Mouse (Mus musculus) olfactory bulb, adult 2 months (tissue): ENCODE data around the gene Bend7.

Source experiments
- CTCF ChIP-seq: fragments of 200-500 bp; IDR thresholded peaks from 2 replicates; pipeline ENCODE4 v1.5.1; 2012; ENCODE audit warnings: low read depth, mild to moderate bottlenecking, low read length, moderate library complexity; ENCODE audit not compliant: insufficient read depth
- POLR2A ChIP-seq: fragments of 200-500 bp; IDR thresholded peaks from 2 replicates; pipeline ENCODE4 v1.6.1; 2012; ENCODE audit warnings: mild to moderate bottlenecking, low read depth, low read length, moderate library complexity; ENCODE audit not compliant: insufficient read depth

GRCm38 (mm10) chr2:4669701-4670100 is 47.9 kb upstream of the Bend7 start:
- TF ChIP-seq CTCF (no peak), POLR2A (no peak)
